Mouse (Mus musculus) megakaryocyte, embryonic 14.5 days (primary cell): ENCODE results near the gene Arl3.

ENCODE experiments used
- FLI1 ChIP-seq: IDR thresholded peaks from 2 replicates; pipeline ENCODE4 v1.6.1; 2012; ENCODE audit warnings: low read length, inconsistent platforms, mixed read lengths
- GATA1 ChIP-seq: IDR thresholded peaks from 3 replicates; pipeline ENCODE4 v1.6.1; 2012; ENCODE audit warnings: mixed read lengths, low read length, inconsistent platforms, borderline replicate concordance

GRCm38 (mm10) chr19:46602406-46602805 is 29.4 kb upstream of the Arl3 start:
- no peak for TF ChIP-seq GATA1
- no peak for TF ChIP-seq FLI1
